Mouse (Mus musculus) spleen, adult 2 months (tissue): ENCODE measurements at regions not wholly inside any gene's neighbourhood (a gene's known extent, or its start where the extent isn't known, plus 50 kb on each side); places are given as distances from the start of the nearest gene placed in this dataset.

Source experiments
- DNase-seq, 2 experiments: peaks; one replicate each; pipeline versions ENCODE4 v3.0.0 to v3.0.0-alpha.2; 2012 to 2021; ENCODE audit warnings: low spot score in 2 of 2, low read depth in 1 of 2
- H3K27ac ChIP-seq: fragments of 200-500 bp; 2 replicates; pipeline ENCODE4 v1.5.1; 2012; ENCODE audit warnings: low read length, inconsistent platforms; ENCODE audit not compliant: insufficient read depth
- H3K27me3 ChIP-seq: fragments of 200-500 bp; 2 replicates; pipeline ENCODE4 v1.6.1; 2012; ENCODE audit warnings: mild to moderate bottlenecking, moderate library complexity, low read length, inconsistent platforms; ENCODE audit not compliant: control insufficient read depth, insufficient read depth
- H3K36me3 ChIP-seq: fragments of 200-500 bp; 2 replicates; pipeline ENCODE4 v1.6.1; 2012; ENCODE audit warnings: mild to moderate bottlenecking, low read length, inconsistent platforms; ENCODE audit not compliant: control insufficient read depth, insufficient read depth
- H3K4me1 ChIP-seq: fragments of 200-500 bp; 2 replicates; pipeline ENCODE4 v1.6.1; 2011; ENCODE audit warnings: inconsistent platforms; ENCODE audit not compliant: control insufficient read depth, insufficient read depth, insufficient read length
- H3K4me3 ChIP-seq: fragments of 200-500 bp; 2 replicates; pipeline ENCODE4 v1.5.1; 2011; ENCODE audit warnings: mild to moderate bottlenecking, inconsistent platforms; ENCODE audit not compliant: insufficient read depth, insufficient read length; ENCODE audit errors: extremely low read depth
- CTCF ChIP-seq: fragments of 200-500 bp; IDR thresholded peaks from 2 replicates; pipeline ENCODE4 v1.5.1; 2011; ENCODE audit warnings: mild to moderate bottlenecking, inconsistent platforms; ENCODE audit not compliant: insufficient read depth, insufficient read length, insufficient replicate concordance; ENCODE audit errors: extremely low read depth
- POLR2A ChIP-seq: fragments of 200-500 bp; IDR thresholded peaks from 2 replicates; pipeline ENCODE4 v1.6.1; 2011; ENCODE audit warnings: low read depth, low read length, inconsistent platforms
- WGBS: fragments of 180-500 bp; shearing (Covaris S2); methylation state at CpG from one replicate; pipeline ENCODE4 v1.1.7; 2018; 5-methylcytosine and 5-hydroxymethylcytosine counted together

DNA sequence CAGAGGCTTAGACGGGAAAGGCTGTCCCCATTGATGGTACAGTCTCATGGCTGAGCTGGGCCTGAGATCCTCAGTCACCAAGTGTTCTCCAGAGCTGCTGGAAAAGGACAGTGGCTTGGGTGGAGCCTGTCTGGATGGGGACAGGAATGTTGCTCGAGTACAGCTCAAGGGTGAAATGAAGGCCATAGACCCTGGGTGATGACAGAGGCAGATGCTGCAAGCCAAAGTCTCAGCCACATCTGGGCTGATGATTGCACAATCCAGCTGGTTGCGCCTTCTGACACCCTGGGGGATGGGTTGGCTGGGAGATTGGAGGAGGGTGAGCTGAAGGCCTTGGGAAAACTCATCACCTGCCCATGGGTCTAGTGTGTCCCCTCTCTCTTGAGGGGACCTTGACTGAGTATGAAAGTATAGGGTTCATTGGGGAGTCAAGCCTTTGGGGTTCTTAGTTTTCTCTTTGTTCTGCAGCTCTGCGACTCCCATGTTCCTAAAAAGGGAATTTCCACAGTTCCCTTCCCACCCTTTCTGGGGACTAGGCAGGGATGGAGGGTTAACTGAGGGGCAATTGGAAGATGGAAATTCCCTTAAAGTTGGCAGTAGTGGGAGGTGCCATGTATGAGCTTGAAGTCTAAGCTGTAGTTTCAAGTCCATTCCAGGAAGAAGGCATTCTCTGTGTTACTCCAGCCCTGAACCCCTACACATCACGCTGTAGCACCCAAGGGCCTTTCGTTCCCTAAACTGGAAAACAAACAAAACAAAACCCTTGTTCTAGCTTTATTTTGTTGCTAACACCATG is 240.1 kb downstream of the Cyp26b1 start:
- DNase-seq, result no peak
- Histone ChIP-seq H3K27me3 (no peaks in the 10 kb centered on the region), H3K27ac (no peak overlapping the region), H3K4me3 (no peak overlapping the region), H3K36me3 (no peaks in the 10 kb centered on the region), H3K4me1 (no peaks in the 10 kb centered on the region)
- no peak for TF ChIP-seq CTCF
- TF ChIP-seq POLR2A, result no peak
- 85% methylated on average over 6 of the region's 6 CpGs for WGBS

- no peak overlapping the region for H3K27ac ChIP-seq
- no peak overlapping the region for H3K4me3 ChIP-seq
- no peaks in the 10 kb centered on the region for H3K27me3 ChIP-seq
- H3K4me1 ChIP-seq, result no peaks in the 10 kb centered on the region
- no peak for DNase-seq
- 93% methylated on average over 12 of the region's 12 CpGs for WGBS
- H3K36me3 ChIP-seq, result no peaks in the 10 kb centered on the region
- TF ChIP-seq CTCF, result no peak
- no peak for TF ChIP-seq POLR2A
Observed at GRCm38 (mm10) chr6:84344936-84345335, 248.8 kb downstream of the Cyp26b1 start.

DNA sequence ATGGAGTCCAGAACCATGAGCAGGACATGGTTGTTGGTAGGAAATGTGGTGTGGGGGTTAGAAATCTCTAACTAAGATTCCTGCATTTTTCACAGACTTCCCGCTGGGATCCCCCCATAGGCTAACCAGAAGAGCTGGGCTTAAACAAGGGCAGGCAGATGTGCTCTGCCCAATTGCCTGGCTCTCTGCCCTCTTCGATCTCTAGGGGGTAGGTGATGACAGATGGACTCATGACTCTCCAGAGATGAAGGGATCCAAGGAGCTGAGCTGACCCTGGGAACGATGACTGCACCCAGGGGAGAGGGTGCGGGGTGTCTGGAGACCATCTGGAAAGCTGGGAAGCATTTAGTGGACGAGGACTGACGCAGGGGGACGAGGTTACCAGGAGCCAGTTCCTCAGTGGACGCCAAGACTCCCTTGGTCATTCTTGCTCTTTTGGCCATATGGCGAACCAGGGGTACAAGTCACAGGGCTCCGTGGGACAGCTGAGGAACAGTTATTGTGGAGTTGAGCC is 260.0 kb downstream of the Cyp26b1 start:
- WGBS, result 87% methylated on average over 10 of the region's 10 CpGs
- H3K4me1 ChIP-seq, result no peaks in the 10 kb centered on the region
- DNase-seq, result no peak
- no peak overlapping the region for H3K27ac ChIP-seq
- no peaks in the 10 kb centered on the region for H3K27me3 ChIP-seq
- TF ChIP-seq POLR2A (no peak), CTCF (no peak)
- no peaks in the 10 kb centered on the region for H3K36me3 ChIP-seq
- H3K4me3 ChIP-seq, result no peak overlapping the region

DNA sequence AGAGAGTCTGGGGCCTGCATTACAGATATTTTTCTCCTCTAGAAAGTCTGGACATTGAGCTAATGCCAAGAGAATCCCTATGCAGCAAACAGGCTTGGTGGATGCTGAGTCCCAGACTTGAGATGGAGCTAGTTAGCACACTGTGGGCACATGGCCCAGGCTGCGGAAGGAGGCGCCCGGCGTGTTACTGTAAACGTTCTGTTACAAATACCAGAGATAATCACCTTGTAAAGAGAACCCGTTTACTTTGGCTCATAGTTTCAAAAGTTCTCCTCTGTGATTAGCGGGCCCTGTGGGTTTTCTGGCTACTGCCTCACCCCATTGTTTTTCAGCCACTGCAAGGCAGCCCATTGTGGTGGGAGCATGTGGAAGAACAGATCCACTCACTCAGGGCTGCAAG is 264.6 kb downstream of the Cyp26b1 start:
- no peaks in the 10 kb centered on the region for H3K4me1 ChIP-seq
- no peak overlapping the region for H3K4me3 ChIP-seq
- TF ChIP-seq CTCF, result no peak
- no peak for TF ChIP-seq POLR2A
- H3K27ac ChIP-seq, result no peak overlapping the region
- DNase-seq, result no peak
- WGBS, result 70% methylated on average over 7 of the region's 7 CpGs
- no peaks in the 10 kb centered on the region for H3K36me3 ChIP-seq
- no peaks in the 10 kb centered on the region for H3K27me3 ChIP-seq

DNA sequence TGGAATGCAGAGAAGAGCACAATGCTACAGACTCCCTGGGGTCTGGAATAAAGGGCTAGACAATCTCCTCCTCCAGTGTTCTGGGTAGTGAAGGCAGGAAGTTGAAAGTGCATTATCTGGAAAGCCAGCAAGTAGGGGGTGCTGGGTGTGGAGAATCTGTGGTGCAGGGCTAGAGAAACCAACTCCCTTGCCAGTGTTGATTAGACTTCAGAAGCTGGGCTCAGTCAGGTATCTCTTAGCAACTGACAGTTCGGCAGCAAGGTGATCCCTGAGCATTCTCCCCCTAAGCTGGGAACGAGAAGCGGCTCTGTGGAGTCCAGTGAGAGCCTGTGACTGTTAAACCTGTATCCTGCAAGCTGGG is 265.7 kb downstream of the Cyp26b1 start:
- no peak for DNase-seq
- Histone ChIP-seq H3K27ac (no peak overlapping the region), H3K27me3 (no peaks in the 10 kb centered on the region), H3K4me3 (no peak overlapping the region), H3K4me1 (no peaks in the 10 kb centered on the region), H3K36me3 (no peaks in the 10 kb centered on the region)
- 52% methylated on average over 3 of the region's 3 CpGs for WGBS
- TF ChIP-seq CTCF, result no peak
- TF ChIP-seq POLR2A, result no peak

- no peak for DNase-seq
- TF ChIP-seq CTCF, result no peak
- H3K36me3 ChIP-seq, result no peaks in the 10 kb centered on the region
- WGBS, result 74% methylated on average over 5 of the region's 5 CpGs
- no peaks in the 10 kb centered on the region for H3K27me3 ChIP-seq
- H3K4me3 ChIP-seq, result no peak overlapping the region
- H3K4me1 ChIP-seq, result no peaks in the 10 kb centered on the region
- no peak overlapping the region for H3K27ac ChIP-seq
Observed at GRCm38 (mm10) chr6:84327306-84328029, 266.2 kb downstream of the Cyp26b1 start.
